ENCODE assay signal across 10 mouse cellular contexts in genomic region chr7:135571951-135572559, GRCm38 (mm10). TPM values are rescaled to one million over a fixed set of nuclear protein-coding genes. Genes with fewer than 3 reads are reported as not detected.
DNase-seq lines count a peak whose midpoint lies in the region; ATAC-seq lines count a peak whose summit lies in the region.
"Had no signal": no experiment of that assay in that cellular context is flagged by ENCODE, and none has a peak within 500 bp of the region (broad histone marks: within the 10 kb centered on the region; RNA-seq: fewer than 3 reads in every experiment).

No protein-coding gene starts in this region.

- ATAC-seq in frontal cortex, adult (ENCODE audit: low TSS enrichment): peak; percentile 85
- peak; percentile 79 for ATAC-seq in embryonic facial prominence, embryonic 14.5 days (ENCODE audit: low read depth)
- ATAC-seq in activated CD4-positive, CD25-positive, alpha-beta regulatory T cell, adult 4 months: no peak
- ATAC-seq in megakaryocyte progenitor cell, adult 5-6 weeks (replicated peaks; ENCODE audit: poor library complexity): no peak

- H3K4me1 ChIP-seq in embryonic facial prominence, embryonic 14.5 days (ENCODE audit: control insufficient read depth, insufficient read depth, low read length): peaks cover 14% of the 10 kb centered on the region

- H3K36me3 ChIP-seq in embryonic facial prominence, embryonic 14.5 days (ENCODE audit: control insufficient read depth, insufficient read depth, low read length): no peaks in the 10 kb centered on the region
- H3K36me3 ChIP-seq: forebrain, embryonic 12.5 days had no signal

- DNase-seq in frontal cortex, postnatal 25 days (ENCODE audit: low spot score in 2 of 2): no peak
- DNase-seq in NIH3T3 (ENCODE audit: low read depth): peak; percentile 9
- peak; percentile 69 for DNase-seq in embryonic facial prominence, embryonic 14.5 days (ENCODE audit: low spot score)
- DNase-seq in mesoderm, embryonic 11.5 days (ENCODE audit: low read depth, low spot score): peak; percentile 40
- DNase-seq in adrenal gland, postnatal 14 days: no peak

- no peak overlapping the region for H3K4me3 ChIP-seq in embryonic facial prominence, embryonic 14.5 days (ENCODE audit: low read depth, low read length)
- H3K4me3 ChIP-seq: forebrain, embryonic 12.5 days had no signal

- peak overlapping the region; percentile 71 for H3K27ac ChIP-seq in embryonic facial prominence, embryonic 14.5 days (replicated peaks; ENCODE audit: low read depth, low read length)
- H3K27ac ChIP-seq: forebrain, embryonic 12.5 days; kidney, postnatal 0 days had no signal

- H3K9me3 ChIP-seq in embryonic facial prominence, embryonic 14.5 days (ENCODE audit: control insufficient read depth, low read length): peaks cover 4% of the 10 kb centered on the region

- H3K9ac ChIP-seq in embryonic facial prominence, embryonic 14.5 days (ENCODE audit: low read depth, low read length): no peak overlapping the region
- H3K9ac ChIP-seq: forebrain, embryonic 12.5 days had no signal

- H3K4me2 ChIP-seq in embryonic facial prominence, embryonic 14.5 days (ENCODE audit: low read depth, low read length): no peak overlapping the region
- H3K4me2 ChIP-seq: forebrain, embryonic 12.5 days had no signal

- WGBS in embryonic facial prominence, embryonic 14.5 days: 18% methylated on average over 10 of the region's 10 CpGs

- H3K27me3 ChIP-seq in embryonic facial prominence, embryonic 14.5 days (replicated peaks; ENCODE audit: control insufficient read depth, insufficient read depth, low read length): no peaks in the 10 kb centered on the region
- H3K27me3 ChIP-seq: forebrain, embryonic 12.5 days had no signal

RNA-seq across cellular contexts. Expression of gene Ptpre, which starts 34.8 kb away (rescaled TPM):
- polyA plus RNA-seq in embryonic facial prominence, embryonic 14.5 days (2014; fragmentation: Nextera tagmentation; extraction: Ambion mirVana): 3.9 and 4.1 TPM in 2 replicates
- 10 to 100 TPM; 25.5 to 31.1 TPM for polyA plus RNA-seq in activated CD4-positive, CD25-positive, alpha-beta regulatory T cell, adult 4 months (2017; shearing (Covaris generic))
- 4.4 and 8.0 TPM in 2 replicates for total RNA-seq in adrenal gland, postnatal 14 days (2021)
- total RNA-seq in megakaryocyte progenitor cell, adult 5-6 weeks (2015): 61.4 and 74.2 TPM in 2 replicates
- 49.6 and 59.1 TPM in 2 replicates for total RNA-seq in megakaryocyte progenitor cell, adult 5-6 weeks (2017)

RNA-seq across cellular contexts. Expression of gene Clrn3, which starts 43.6 kb away (rescaled TPM):
- not detected in 2 replicates for polyA plus RNA-seq in embryonic facial prominence, embryonic 14.5 days (2014; fragmentation: Nextera tagmentation; extraction: Ambion mirVana)
- polyA plus RNA-seq in activated CD4-positive, CD25-positive, alpha-beta regulatory T cell, adult 4 months (2017; shearing (Covaris generic)): not detected
- total RNA-seq in adrenal gland, postnatal 14 days (2021): not detected in 2 replicates
- 0.07 TPM in 1 of 2 replicates, not detected in the other for total RNA-seq in megakaryocyte progenitor cell, adult 5-6 weeks (2015)
- not detected in 2 replicates for total RNA-seq in megakaryocyte progenitor cell, adult 5-6 weeks (2017)
- polyA plus RNA-seq: forebrain, embryonic 12.5 days had no signal

Comparison
In these comparisons a context has a peak if more than half of its experiments do, and no peak if none do; other contexts are left out.
1. ATAC-seq: peak in frontal cortex, adult (single experiment) and embryonic facial prominence, embryonic 14.5 days (single experiment); none in activated CD4-positive, CD25-positive, alpha-beta regulatory T cell, adult 4 months (single experiment) and megakaryocyte progenitor cell, adult 5-6 weeks (single experiment).
2. DNase-seq: peak in NIH3T3 (single experiment), embryonic facial prominence, embryonic 14.5 days (single experiment) and mesoderm, embryonic 11.5 days (single experiment); none in frontal cortex, postnatal 25 days (0 of 2) and adrenal gland, postnatal 14 days (single experiment).